Mouse (Mus musculus) liver, adult 2 months (tissue): ENCODE data around the gene Sec22c.

Experiments used
- CTCF ChIP-seq: fragments of 200-500 bp; IDR thresholded peaks from 2 replicates; pipeline ENCODE4 v1.5.1; 2011; ENCODE audit warnings: low read depth, low read length, control low read depth
- POLR2A ChIP-seq: fragments of 200-500 bp; IDR thresholded peaks from 2 replicates; pipeline ENCODE4 v1.6.1; 2011; ENCODE audit warnings: low read length, control low read depth; ENCODE audit not compliant: insufficient read depth; ENCODE audit errors: extremely low read depth

DNA sequence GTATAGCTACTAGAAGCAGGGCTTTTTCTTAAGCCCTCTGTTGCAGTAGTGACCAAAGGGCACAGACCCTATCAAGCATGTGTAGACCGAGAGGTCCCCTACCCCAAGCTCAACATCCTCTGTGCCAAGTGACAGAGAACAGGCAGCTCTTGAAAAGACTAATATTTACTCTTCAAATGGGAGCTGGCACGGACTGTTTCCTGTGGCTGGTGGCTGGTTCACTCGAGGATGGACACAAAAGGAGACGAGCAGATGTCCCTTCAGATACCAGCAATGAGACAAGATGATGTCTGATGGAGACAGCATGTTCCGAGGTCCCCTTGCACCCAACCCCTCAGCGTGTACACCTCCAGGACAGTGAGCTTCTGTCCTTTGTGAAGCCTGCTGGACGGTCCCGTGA is 27.8 kb downstream of the Sec22c start:
- no peak for TF ChIP-seq POLR2A
- no peak for TF ChIP-seq CTCF
